ENCODE assay signal across 8 mouse cellular contexts in the genomic region with DNA sequence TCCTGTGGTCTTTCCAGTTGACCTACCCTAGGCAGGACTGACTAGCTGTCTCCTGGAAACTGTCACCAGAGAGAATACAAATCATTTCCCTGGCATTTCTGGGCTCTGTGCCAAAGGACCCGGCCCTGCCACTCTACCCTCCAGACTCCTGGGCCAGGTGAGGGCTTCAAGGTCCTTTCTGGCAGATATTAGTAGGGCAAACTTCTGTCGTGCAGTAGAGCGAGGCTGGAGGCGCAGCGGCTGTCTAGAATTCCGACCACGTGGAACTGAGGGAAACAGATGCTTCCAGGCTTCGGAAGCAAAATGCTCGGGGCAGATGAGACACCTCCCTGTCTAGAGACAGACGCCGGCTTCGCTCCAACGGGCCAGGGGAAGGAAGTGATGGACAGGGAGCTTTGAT. TPM values are rescaled to one million over a fixed set of nuclear protein-coding genes. Genes with fewer than 3 reads are reported as not detected.
DNase-seq lines count a peak whose midpoint lies in the region; ATAC-seq lines count a peak whose summit lies in the region.

No protein-coding gene starts in this region.

- no peaks in the 10 kb centered on the region for H3K36me3 ChIP-seq in forebrain, embryonic 13.5 days (ENCODE audit: poor library complexity, severe bottlenecking)
- H3K36me3 ChIP-seq in forebrain, embryonic 12.5 days (replicated peaks) = no peaks in the 10 kb centered on the region
- no peaks in the 10 kb centered on the region for H3K36me3 ChIP-seq in neural tube, embryonic 14.5 days (ENCODE audit: control insufficient read depth, insufficient read depth, low read length)
- no peaks in the 10 kb centered on the region for H3K36me3 ChIP-seq in neural tube, embryonic 15.5 days

- no peak overlapping the region for H3K4me2 ChIP-seq in forebrain, embryonic 13.5 days
- no peak overlapping the region for H3K4me2 ChIP-seq in forebrain, embryonic 12.5 days
- no peak overlapping the region for H3K4me2 ChIP-seq in neural tube, embryonic 14.5 days (ENCODE audit: low read depth, low read length)
- no peak overlapping the region for H3K4me2 ChIP-seq in neural tube, embryonic 15.5 days

- H3K9me3 ChIP-seq in forebrain, embryonic 13.5 days (replicated peaks) = no peaks in the 10 kb centered on the region
- no peaks in the 10 kb centered on the region for H3K9me3 ChIP-seq in forebrain, embryonic 12.5 days
- H3K9me3 ChIP-seq in neural tube, embryonic 14.5 days (ENCODE audit: control insufficient read depth, low read length) = no peaks in the 10 kb centered on the region
- no peaks in the 10 kb centered on the region for H3K9me3 ChIP-seq in neural tube, embryonic 15.5 days (replicated peaks)

- H3K27me3 ChIP-seq in forebrain, embryonic 13.5 days = no peaks in the 10 kb centered on the region
- H3K27me3 ChIP-seq in forebrain, embryonic 12.5 days = no peaks in the 10 kb centered on the region
- no peaks in the 10 kb centered on the region for H3K27me3 ChIP-seq in neural tube, embryonic 14.5 days (ENCODE audit: control insufficient read depth, insufficient read depth, low read length)
- no peaks in the 10 kb centered on the region for H3K27me3 ChIP-seq in neural tube, embryonic 15.5 days (replicated peaks)

- no peak overlapping the region for H3K4me3 ChIP-seq in forebrain, embryonic 13.5 days
- no peak overlapping the region for H3K4me3 ChIP-seq in forebrain, embryonic 12.5 days (replicated peaks)
- H3K4me3 ChIP-seq in neural tube, embryonic 14.5 days (ENCODE audit: low read depth, low read length) = no peak overlapping the region
- no peak overlapping the region for H3K4me3 ChIP-seq in neural tube, embryonic 15.5 days (replicated peaks)

- no peak overlapping the region for H3K9ac ChIP-seq in forebrain, embryonic 13.5 days
- H3K9ac ChIP-seq in forebrain, embryonic 12.5 days = no peak overlapping the region
- no peak overlapping the region for H3K9ac ChIP-seq in neural tube, embryonic 14.5 days (replicated peaks; ENCODE audit: low read depth, low read length)
- no peak overlapping the region for H3K9ac ChIP-seq in neural tube, embryonic 15.5 days (replicated peaks)

- H3K27ac ChIP-seq in forebrain, embryonic 13.5 days = peak overlapping the region; percentile 35; the same call in 1 of the 2 replicates
- no peak overlapping the region for H3K27ac ChIP-seq in forebrain, embryonic 12.5 days
- 0 out of 2 replicates have a peak overlapping the region, but pooled peaks have one; percentile 4 for H3K27ac ChIP-seq in neural tube, embryonic 14.5 days (ENCODE audit: low read depth, low read length)
- no peak overlapping the region for H3K27ac ChIP-seq in neural tube, embryonic 15.5 days (replicated peaks)

- ATAC-seq in forebrain, embryonic 13.5 days = no peak
- ATAC-seq in forebrain, embryonic 12.5 days (ENCODE audit: low FRiP score) = no peak
- peak; percentile 12; the same call in 1 of the 2 replicates for ATAC-seq in neural tube, embryonic 14.5 days (ENCODE audit: low read depth)
- no peak for ATAC-seq in neural tube, embryonic 15.5 days (ENCODE audit: low FRiP score)
- ATAC-seq in megakaryocyte, adult 5-6 weeks (ENCODE audit: poor library complexity, severe bottlenecking) = no peak

- peaks cover 30% of the 10 kb centered on the region for H3K4me1 ChIP-seq in forebrain, embryonic 13.5 days
- H3K4me1 ChIP-seq in forebrain, embryonic 12.5 days = peaks cover 31% of the 10 kb centered on the region
- peaks cover 22% of the 10 kb centered on the region for H3K4me1 ChIP-seq in neural tube, embryonic 14.5 days (ENCODE audit: control insufficient read depth, insufficient read depth, low read length)
- peaks cover 24% of the 10 kb centered on the region for H3K4me1 ChIP-seq in neural tube, embryonic 15.5 days

- DNase-seq in kidney, adult 11 months = peak; percentile 89
- DNase-seq in lung, postnatal 14 days = peak; percentile 68
- DNase-seq in thymus, postnatal 0 days (ENCODE audit: low spot score) = no peak

- WGBS in forebrain, embryonic 13.5 days = 76% methylated on average over 13 of the region's 13 CpGs
- WGBS in forebrain, embryonic 12.5 days = 89% methylated on average over 13 of the region's 13 CpGs
- WGBS in neural tube, embryonic 14.5 days = 54% methylated on average over 13 of the region's 13 CpGs
- 42% methylated on average over 13 of the region's 13 CpGs for WGBS in neural tube, embryonic 15.5 days

RNA-seq across cellular contexts. Expression of a gene that starts 56.6 kb away (rescaled TPM):
- polyA plus RNA-seq in forebrain, embryonic 13.5 days (2015; fragmentation: Nextera tagmentation; extraction: Ambion mirVana) = 2.1 and 2.4 TPM in 2 replicates
- 2.6 and 5.8 TPM in 2 replicates for polyA plus RNA-seq in forebrain, embryonic 12.5 days (2016; fragmentation: Nextera tagmentation; extraction: Ambion mirVana)
- 3.6 and 5.3 TPM in 2 replicates for polyA plus RNA-seq in neural tube, embryonic 14.5 days (2014; fragmentation: Nextera tagmentation; extraction: Ambion mirVana)
- 5.9 and 8.0 TPM in 2 replicates for polyA plus RNA-seq in neural tube, embryonic 15.5 days (2015; fragmentation: Nextera tagmentation; extraction: Ambion mirVana)
- not detected in 2 replicates for total RNA-seq in megakaryocyte, adult 5-6 weeks (2015)
- total RNA-seq in megakaryocyte, adult 5-6 weeks (2017) = 2.0 TPM in 1 of 2 replicates, not detected in the other
- 3.2 and 3.6 TPM in 2 replicates for polyA plus RNA-seq in thymus, postnatal 0 days (2015; fragmentation: Nextera tagmentation; extraction: Ambion mirVana)

Comparison
In these comparisons a context has a peak if more than half of its experiments do, and no peak if none do; other contexts are left out.
1. H3K27ac ChIP-seq: peak in forebrain, embryonic 13.5 days (single experiment) and neural tube, embryonic 14.5 days (single experiment); none in forebrain, embryonic 12.5 days (single experiment) and neural tube, embryonic 15.5 days (single experiment).